Mouse (Mus musculus): ENCODE results near the gene Cops3.

- TF ChIP-seq TCF3 (IDR thresholded peaks at IDR 0.05; ENCODE audit: insufficient read length, low read depth), result no peak
- no peak for TF ChIP-seq USF1 (IDR thresholded peaks at IDR 0.05; ENCODE audit: low read depth)
- TF ChIP-seq POLR2A (IDR thresholded peaks at IDR 0.05; ENCODE audit: insufficient read length, low read depth), result no peak
- TF ChIP-seq MYOG (IDR thresholded peaks at IDR 0.05; ENCODE audit: control insufficient read depth in 1 of 3, insufficient read depth in 1 of 3, insufficient read length in 2 of 3, low read depth in 2 of 3), result no peak
- TF ChIP-seq POLR2AphosphoS2 (IDR thresholded peaks at IDR 0.05; ENCODE audit: insufficient read length, low read depth), result no peak
- TF ChIP-seq SRF (IDR thresholded peaks at IDR 0.05; ENCODE audit: control insufficient read depth, insufficient read length, low read depth), result no peak
- no peak for TF ChIP-seq E2F4 (IDR thresholded peaks at IDR 0.05; ENCODE audit: insufficient read depth)
- TF ChIP-seq CEBPB (IDR thresholded peaks at IDR 0.05; ENCODE audit: insufficient read depth, poor library complexity, severe bottlenecking), result no peak
- TF ChIP-seq MAX (IDR thresholded peaks at IDR 0.05; ENCODE audit: low read depth), result no peak
Observed at GRCm38 (mm10) chr11:59872124-59872523, 32.5 kb upstream of the Cops3 start.

Measured in myocyte (in vitro differentiated cells).